8 mouse cellular contexts compared by ENCODE assay signal in genomic region chr15:88850146-88850826, GRCm38 (mm10). TPM values are rescaled to one million over a fixed set of nuclear protein-coding genes. Genes with fewer than 3 reads are reported as not detected.
DNase-seq lines count a peak whose midpoint lies in the region; ATAC-seq and TF ChIP-seq lines count a peak whose summit lies in the region.

No protein-coding gene starts in this region.

- H3K27ac ChIP-seq in gastrocnemius, adult 2 months = peak overlapping the region; percentile 90
- H3K27ac ChIP-seq in hindbrain, postnatal 0 days = peak overlapping the region; percentile 51; the same call in 1 of the 2 replicates

- peak; percentile 84 for DNase-seq in Muller cell, postnatal 12 days (ENCODE audit: inconsistent ontology term)
- DNase-seq in brain, adult 2 months (ENCODE audit: low read depth, low spot score) = peak; percentile 95
- DNase-seq in gastrocnemius, adult 2 months = peak; percentile 95
- DNase-seq in hindbrain, postnatal 0 days (ENCODE audit: low spot score) = peak; percentile 72
- DNase-seq in left cerebral cortex, postnatal 10 days (ENCODE audit: extremely low spot score in 1 of 2, low spot score in 2 of 2) = peak; percentile 75 to 85
- peak; percentile 97 for DNase-seq in lung, postnatal 25 days (ENCODE audit: low spot score)
- DNase-seq in spleen, adult 12 weeks (ENCODE audit: low spot score) = no peak

- no peak for TF ChIP-seq CTCF in gastrocnemius, adult 2 months (IDR thresholded peaks at IDR 0.05)
- no peak for TF ChIP-seq CTCF in hindbrain, postnatal 0 days (IDR thresholded peaks at IDR 0.05; ENCODE audit: low read depth)

- ATAC-seq in hindbrain, postnatal 0 days = peak; percentile 87
- no peak for ATAC-seq in erythroid progenitor cell, adult 5-6 weeks (replicated peaks; ENCODE audit: low FRiP score, poor library complexity, severe bottlenecking)

- peaks cover 10% of the 10 kb centered on the region; the same call in 1 of the 2 replicates for H3K4me1 ChIP-seq in hindbrain, postnatal 0 days (ENCODE audit: insufficient read depth, low read length)

- intact Hi-C loops in gastrocnemius, adult 2 months (cut with DNase I) = no loop called here
- intact Hi-C loops in left cerebral cortex, postnatal 10 days (cut with DNase I) = no loop called here

- no peak overlapping the region for H3K9ac ChIP-seq in hindbrain, postnatal 0 days (replicated peaks; ENCODE audit: low read length)

- H3K4me3 ChIP-seq in gastrocnemius, adult 2 months = peak overlapping the region; percentile 7; the same call in 1 of the 2 replicates
- no peak overlapping the region for H3K4me3 ChIP-seq in hindbrain, postnatal 0 days (ENCODE audit: low read length)

- 0 out of 2 replicates have a peak overlapping the region, but pooled peaks have one; percentile 5 for H3K4me2 ChIP-seq in hindbrain, postnatal 0 days (ENCODE audit: low read depth, low read length)

- H3K27me3 ChIP-seq in hindbrain, postnatal 0 days (ENCODE audit: insufficient read depth, low read length) = no peaks in the 10 kb centered on the region

- no peaks in the 10 kb centered on the region for H3K36me3 ChIP-seq in hindbrain, postnatal 0 days (ENCODE audit: insufficient read depth, low read length)

- no peaks in the 10 kb centered on the region for H3K9me3 ChIP-seq in hindbrain, postnatal 0 days (ENCODE audit: low read length)

- 33% methylated on average over 10 of the region's 10 CpGs for WGBS in hindbrain, postnatal 0 days

RNA-seq across cellular contexts. Expression of gene Pim3, which starts 11.7 kb away (rescaled TPM):
- total RNA-seq in gastrocnemius, adult 2 months (2021) = 10 to 100 TPM; 34.4 to 46.6 TPM
- total RNA-seq in hindbrain, postnatal 0 days (2014; rRNA removed) = 98.0 and 104 TPM in 2 replicates
- 69.8 TPM in 2 replicates for polyA plus RNA-seq in hindbrain, postnatal 0 days (2015; fragmentation: Nextera tagmentation; extraction: Ambion mirVana)
- 10 to 100 TPM; 40.6 to 44.0 TPM for total RNA-seq in left cerebral cortex, postnatal 10 days (2021)
- 0.72 and 1.3 TPM in 2 replicates for total RNA-seq in erythroid progenitor cell, adult 5-6 weeks (2015; ENCODE audit: low replicate concordance)
- total RNA-seq in erythroid progenitor cell, adult 5-6 weeks (2017; ENCODE audit: low replicate concordance) = 0.68 and 1.5 TPM in 2 replicates

RNA-seq across cellular contexts. Expression of gene Creld2, which starts 30.8 kb away (rescaled TPM):
- total RNA-seq in gastrocnemius, adult 2 months (2021) = 10 to 100 TPM in 1 of 2 experiments, 1 to 10 TPM in 1; 8.1 to 11.6 TPM
- 15.9 and 18.9 TPM in 2 replicates for total RNA-seq in hindbrain, postnatal 0 days (2014; rRNA removed)
- 38.9 and 40.1 TPM in 2 replicates for polyA plus RNA-seq in hindbrain, postnatal 0 days (2015; fragmentation: Nextera tagmentation; extraction: Ambion mirVana)
- total RNA-seq in left cerebral cortex, postnatal 10 days (2021) = 10 to 100 TPM; 14.2 to 18.8 TPM
- 19.8 and 26.4 TPM in 2 replicates for total RNA-seq in erythroid progenitor cell, adult 5-6 weeks (2015; ENCODE audit: low replicate concordance)
- total RNA-seq in erythroid progenitor cell, adult 5-6 weeks (2017; ENCODE audit: low replicate concordance) = 24.8 and 41.9 TPM in 2 replicates

RNA-seq across cellular contexts. Expression of gene Alg12, which starts 31.2 kb away (rescaled TPM):
- total RNA-seq in gastrocnemius, adult 2 months (2021) = 1 to 10 TPM; 3.9 to 6.6 TPM
- total RNA-seq in hindbrain, postnatal 0 days (2014; rRNA removed) = 12.7 and 17.4 TPM in 2 replicates
- 6.3 and 7.2 TPM in 2 replicates for polyA plus RNA-seq in hindbrain, postnatal 0 days (2015; fragmentation: Nextera tagmentation; extraction: Ambion mirVana)
- total RNA-seq in left cerebral cortex, postnatal 10 days (2021) = 10 to 100 TPM in 1 of 2 experiments, 1 to 10 TPM in 1; 8.8 to 10.4 TPM
- 5.0 and 5.4 TPM in 2 replicates for total RNA-seq in erythroid progenitor cell, adult 5-6 weeks (2015; ENCODE audit: low replicate concordance)
- total RNA-seq in erythroid progenitor cell, adult 5-6 weeks (2017; ENCODE audit: low replicate concordance) = 1.2 and 2.4 TPM in 2 replicates

Comparison
In these comparisons a context has a peak if more than half of its experiments do, and no peak if none do; other contexts are left out.
1. RNA of gene Pim3, which starts 11.7 kb away (total RNA-seq): 98.0 to 104 TPM in hindbrain, postnatal 0 days, 34.4 to 46.6 TPM in gastrocnemius, adult 2 months and 40.6 to 44.0 TPM in left cerebral cortex, postnatal 10 days; 0.68 to 1.5 TPM in erythroid progenitor cell, adult 5-6 weeks; every median in the first group is over 10 times any median in the second.